Mouse (Mus musculus) C2C12 (cell line): ENCODE results near the gene Gbp3. TPM values are rescaled to one million over a fixed set of nuclear protein-coding genes. Genes with fewer than 3 reads are reported as not detected.
"Not testable (repeated sequence)": the region's sequence is repeated elsewhere in the genome, so short reads cannot be mapped to it uniquely, and the experiment has no call there.

Experiments
- H3K27me3 ChIP-seq: one replicate; pipeline ENCODE4 v1.6.1; 2011; ENCODE audit not compliant: control insufficient read depth, insufficient read depth, insufficient read length
- H3K36me3 ChIP-seq: one replicate; pipeline ENCODE4 v1.6.1; 2011; ENCODE audit not compliant: control insufficient read depth, insufficient read depth
- H3K4me3 ChIP-seq: one replicate; pipeline ENCODE4 v1.5.1; 2011; ENCODE audit warnings: mild to moderate bottlenecking, control low read depth; ENCODE audit not compliant: poor library complexity, insufficient read depth, severe bottlenecking
- H3K79me2 ChIP-seq: one replicate; pipeline ENCODE4 v1.6.1; 2011; ENCODE audit not compliant: control insufficient read depth, insufficient read depth
- H3K79me3 ChIP-seq: one replicate; pipeline ENCODE4 v1.6.1; 2011; ENCODE audit warnings: low read depth, control low read depth
- H3ac ChIP-seq: one replicate; pipeline ENCODE3; 2011; ENCODE audit warnings: low read depth; ENCODE audit not compliant: control insufficient read depth, insufficient read length
- CEBPB ChIP-seq: IDR thresholded peaks from one replicate; pipeline ENCODE4 v1.6.1; 2011; ENCODE audit warnings: low read depth, mild to moderate bottlenecking, control low read depth, moderate library complexity
- CTCF ChIP-seq: IDR thresholded peaks from one replicate; pipeline ENCODE4 v1.5.1; 2011; ENCODE audit not compliant: control insufficient read depth, insufficient read depth, insufficient read length
- FOSL1 ChIP-seq: IDR thresholded peaks from one replicate; pipeline ENCODE4 v1.8.0; 2011; ENCODE audit warnings: mild to moderate bottlenecking, low read length; ENCODE audit not compliant: poor library complexity, insufficient read depth, severe bottlenecking
- MAX ChIP-seq: IDR thresholded peaks from one replicate; pipeline ENCODE4 v1.6.1; 2011; ENCODE audit warnings: mild to moderate bottlenecking, control low read depth
- MYOD1 ChIP-seq: IDR thresholded peaks from one replicate; pipeline ENCODE4 v1.6.1; 2011; ENCODE audit warnings: low read depth; ENCODE audit not compliant: control insufficient read depth, insufficient read length
- MYOG ChIP-seq: IDR thresholded peaks from one replicate; pipeline ENCODE4 v1.6.1; 2011; ENCODE audit not compliant: control insufficient read depth, insufficient read length; ENCODE audit errors: extremely low read depth
- USF1 ChIP-seq: IDR thresholded peaks from one replicate; pipeline ENCODE4 v1.6.1; 2011; ENCODE audit warnings: low read depth, mild to moderate bottlenecking, control low read depth, moderate library complexity
- polyA plus RNA-seq: library from polyadenylated mRNA; unstranded; fragments of >200 nt; fragmentation: generic; extraction: Trizol; gene quantifications from one replicate; pipeline ENCODE4 v1.2.1, GENCODE M21; 2012; ENCODE audit warnings: missing spikeins

The Gbp3 gene
- polyA plus RNA-seq, 1 experiment, result 0.11 TPM

GRCm38 (mm10) chr3:142535667-142536066 lies 24.2 kb upstream of the Gbp3 start:
- no peaks in the 10 kb centered on the region for H3K27me3 ChIP-seq
- no peaks in the 10 kb centered on the region for H3K79me3 ChIP-seq
- H3K4me3 ChIP-seq, result no peak overlapping the region
- no peaks in the 10 kb centered on the region for H3K36me3 ChIP-seq
- no peaks in the 10 kb centered on the region for H3K79me2 ChIP-seq
- TF ChIP-seq MAX (no peak), CEBPB (no peak), CTCF (no peak), FOSL1 (no peak), USF1 (no peak), MYOD1 (no peak), MYOG (no peak)
- H3ac ChIP-seq, result no peak overlapping the region

GRCm38 (mm10) chr3:142541391-142541790 lies 18.4 kb upstream of the Gbp3 start:
- TF ChIP-seq MYOG, result no peak
- TF ChIP-seq MYOD1, result no peak
- TF ChIP-seq CTCF, result no peak
- no peak for TF ChIP-seq MAX
- TF ChIP-seq USF1, result no peak
- TF ChIP-seq CEBPB, result no peak
- no peak for TF ChIP-seq FOSL1
- H3K79me2 ChIP-seq, result no peaks in the 10 kb centered on the region
- H3ac ChIP-seq, result no peak overlapping the region
- H3K36me3 ChIP-seq, result no peaks in the 10 kb centered on the region
- no peaks in the 10 kb centered on the region for H3K79me3 ChIP-seq
- H3K4me3 ChIP-seq, result no peak overlapping the region
- no peaks in the 10 kb centered on the region for H3K27me3 ChIP-seq

- not testable (repeated sequence) for H3K27me3 ChIP-seq, H3K36me3 ChIP-seq, H3K79me2 ChIP-seq, H3K79me3 ChIP-seq, H3ac ChIP-seq, H3K4me3 ChIP-seq
Observed at GRCm38 (mm10) chr3:142542776-142543175, 17.1 kb upstream of the Gbp3 start.

GRCm38 (mm10) chr3:142546690-142547089 lies 13.1 kb upstream of the Gbp3 start:
- H3K27me3 ChIP-seq, result no peaks in the 10 kb centered on the region

GRCm38 (mm10) chr3:142550052-142550676 lies 9.7 kb upstream of the Gbp3 start:
- Histone ChIP-seq H3ac (no peak overlapping the region), H3K4me3 (no peak overlapping the region), H3K36me3 (no peaks in the 10 kb centered on the region), H3K27me3 (no peaks in the 10 kb centered on the region), H3K79me2 (no peaks in the 10 kb centered on the region), H3K79me3 (no peaks in the 10 kb centered on the region)
- TF ChIP-seq MYOG (no peak), CTCF (no peak), USF1 (no peak), MAX (no peak), FOSL1 (no peak), CEBPB (no peak), MYOD1 (no peak)

More at GRCm38 (mm10) chr3:142546690-142547089, 13.1 kb upstream of the Gbp3 start:
- Histone ChIP-seq H3K4me3 (no peak overlapping the region), H3K36me3 (no peaks in the 10 kb centered on the region), H3K79me3 (no peaks in the 10 kb centered on the region), H3ac (no peak overlapping the region), H3K79me2 (no peaks in the 10 kb centered on the region)
- TF ChIP-seq MYOD1 (no peak), FOSL1 (no peak), CEBPB (no peak)

- no peak overlapping the region for H3K4me3 ChIP-seq
- no peaks in the 10 kb centered on the region for H3K79me2 ChIP-seq
- no peaks in the 10 kb centered on the region for H3K79me3 ChIP-seq
- TF ChIP-seq CTCF, result no peak
- H3ac ChIP-seq, result no peak overlapping the region
- H3K36me3 ChIP-seq, result no peaks in the 10 kb centered on the region
- H3K27me3 ChIP-seq, result no peaks in the 10 kb centered on the region
Observed at GRCm38 (mm10) chr3:142554601-142555000, 5.2 kb upstream of the Gbp3 start.
